Mouse (Mus musculus): ENCODE measurements around the gene Zfyve28.
A peak's percentile ranks its signal among the peaks of the same experiment; 100 is the strongest.

Zfyve28 gene

GRCm38 (mm10) chr5:34174550-34175402 lies 113.5 kb downstream of the Zfyve28 start:
- DNase-seq, result peak; percentile 58

DNA sequence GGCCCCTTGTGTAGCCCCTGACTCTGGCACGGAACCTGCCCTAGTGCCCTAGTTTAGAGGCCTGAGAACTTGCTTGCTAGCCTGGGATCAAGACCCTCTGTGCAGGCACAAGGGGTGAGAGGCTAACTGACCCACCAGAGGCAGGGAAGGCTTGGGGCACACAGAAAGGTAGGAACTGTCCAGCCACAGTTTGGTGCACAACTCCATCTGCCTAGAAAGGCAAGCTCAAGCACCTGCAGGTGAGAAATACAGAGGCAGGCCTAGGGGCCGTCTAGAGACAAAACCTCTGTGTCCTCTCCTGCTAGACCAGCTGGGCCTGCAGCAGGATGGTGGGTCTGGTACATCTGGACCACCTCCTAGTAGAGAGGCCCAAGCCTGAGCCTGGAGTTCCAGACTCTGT lies 114.2 kb downstream of the Zfyve28 start:
- DNase-seq, result peak; percentile 34

GRCm38 (mm10) chr5:34170726-34171125 lies 117.5 kb downstream of the Zfyve28 start:
- DNase-seq, result peak; percentile 49

DNA sequence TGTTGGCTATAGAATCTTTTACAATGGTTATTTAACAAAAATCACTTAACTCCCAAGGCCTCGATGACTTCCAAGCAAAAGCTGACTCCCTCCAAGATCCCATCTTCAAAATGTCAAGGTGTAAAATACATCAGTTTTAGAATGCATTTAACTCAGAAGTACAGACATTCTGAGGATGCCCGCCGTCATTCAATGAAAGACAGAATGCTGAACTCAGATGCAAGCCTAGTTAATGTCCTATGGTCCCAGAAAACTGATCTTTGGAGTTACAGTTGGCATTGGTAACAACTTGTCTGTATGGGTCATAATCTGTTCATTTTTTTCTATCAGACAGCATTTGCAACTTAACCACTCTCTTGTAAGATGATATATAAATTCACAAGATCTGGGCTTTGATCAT lies 118.3 kb downstream of the Zfyve28 start:
- DNase-seq, result no peak

DNA sequence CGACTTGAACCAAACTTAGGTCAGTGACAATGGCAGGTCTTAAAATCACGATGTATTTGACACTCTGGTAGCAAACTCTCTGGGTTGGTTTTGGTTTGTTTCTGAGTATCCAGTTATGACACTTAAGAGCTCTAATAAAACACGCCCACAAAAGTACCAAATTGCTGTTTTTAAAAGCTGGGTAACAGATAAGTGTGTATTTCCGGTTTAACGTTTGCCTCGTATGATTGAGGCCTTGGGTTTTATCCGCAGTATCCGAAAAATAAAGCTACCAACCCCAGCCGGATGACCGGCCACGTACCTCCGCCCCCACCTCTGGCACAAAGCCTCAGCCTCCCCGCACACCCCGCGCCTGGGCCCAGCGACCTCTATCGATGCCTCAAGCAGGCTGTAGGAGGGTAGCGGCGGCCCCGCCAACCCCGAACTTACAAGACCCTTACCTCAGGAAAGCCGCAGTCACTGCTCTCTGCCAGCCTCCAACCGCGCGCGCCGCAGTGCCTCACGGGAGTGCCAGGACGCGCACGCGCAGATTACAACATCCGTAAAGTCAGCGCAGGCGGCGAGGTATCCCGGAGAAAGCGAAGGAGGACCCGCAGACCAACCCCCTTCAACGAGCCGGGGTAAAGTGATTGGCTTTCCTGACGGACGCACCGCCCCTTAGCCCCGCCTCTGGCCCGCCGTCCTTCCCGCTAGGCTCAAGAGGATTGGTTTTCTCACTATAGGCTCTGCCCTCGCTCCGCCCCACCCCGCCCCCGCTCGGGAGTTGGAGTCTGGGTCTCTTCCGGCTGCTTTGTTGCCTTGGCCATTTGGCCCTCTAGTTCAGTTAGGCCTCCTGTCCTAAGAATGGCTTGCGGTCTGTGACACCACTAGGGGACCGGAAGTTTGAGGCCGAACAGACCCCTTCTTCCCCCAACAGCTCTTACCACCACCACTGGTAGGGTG lies 119.0 kb downstream of the Zfyve28 start, which contains the start of the genes Poln and Haus3:
Poln (minus strand) TSS at position 499 of the 942 bp plus-strand sequence.
Haus3 (minus strand) TSS at position 578 of the 942 bp plus-strand sequence.
- peak; percentile 98 for DNase-seq

DNA sequence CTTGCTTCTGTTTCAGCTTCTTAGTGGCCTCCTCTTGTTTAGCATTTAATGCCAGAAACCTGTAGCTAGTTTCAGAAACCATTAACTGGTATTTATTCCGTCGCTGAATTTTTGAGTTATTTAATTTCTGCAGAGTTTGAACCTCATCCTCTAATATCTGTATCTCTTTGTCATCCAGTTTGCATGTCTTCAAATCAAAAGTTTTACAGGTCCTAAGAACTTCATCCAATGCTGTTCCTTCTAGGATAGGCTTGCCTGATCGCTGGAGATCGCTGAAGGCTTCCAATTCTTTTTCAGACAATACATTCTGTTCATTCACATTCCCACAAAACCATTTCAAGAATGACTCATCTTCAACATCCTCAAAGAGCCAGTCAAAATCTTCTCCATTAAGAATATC lies 120.4 kb downstream of the Zfyve28 start:
- DNase-seq, result no peak

- no peak for DNase-seq
Measured at GRCm38 (mm10) chr5:34165793-34166192, 122.5 kb downstream of the Zfyve28 start.

GRCm38 (mm10) chr5:34148476-34148875 lies 139.8 kb downstream of the Zfyve28 start:
- no peak for DNase-seq

DNA sequence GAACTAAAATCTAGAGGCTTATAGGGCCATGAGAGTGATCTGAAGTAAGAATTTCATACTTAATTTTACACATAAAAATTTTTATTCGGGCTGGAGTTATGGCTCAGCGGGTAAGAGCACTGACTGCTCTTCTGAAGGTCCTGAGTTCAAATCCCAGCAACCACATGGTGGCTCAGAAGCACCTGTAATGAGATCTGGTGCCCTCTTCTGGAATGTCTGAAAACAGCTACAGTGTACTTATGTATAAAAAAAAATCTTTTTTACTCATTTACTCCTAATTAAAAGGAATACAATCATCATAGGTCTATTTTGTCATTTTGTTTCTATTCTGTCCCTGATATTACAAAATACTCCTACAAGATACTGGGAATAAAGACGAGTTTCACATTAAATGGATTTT lies 140.7 kb downstream of the Zfyve28 start:
- no peak for DNase-seq

All from cerebellum, adult 11-12 months (tissue).